Mouse (Mus musculus) gastrocnemius, adult 2 months (tissue): ENCODE measurements around the gene Slc39a3. TPM values are rescaled to one million over a fixed set of nuclear protein-coding genes. Genes with fewer than 3 reads are reported as not detected.
"Not testable (repeated sequence)": the region's sequence is repeated elsewhere in the genome, so short reads cannot be mapped to it uniquely, and the experiment has no call there.

Experiments used
- DNase-seq: peaks from one replicate; pipeline ENCODE4 v3.0.0; 2022
- H3K27ac ChIP-seq: fragments of 200-600 bp; 2 replicates; pipeline ENCODE4 v1.8.1; 2022; ENCODE audit warnings: mild to moderate bottlenecking
- H3K4me3 ChIP-seq: fragments of 200-600 bp; 2 replicates; pipeline ENCODE4 v1.8.1; 2022; ENCODE audit warnings: mild to moderate bottlenecking, moderate library complexity
- CTCF ChIP-seq: fragments of 200-600 bp; IDR thresholded peaks from 2 replicates; pipeline ENCODE4 v1.8.1; 2022; ENCODE audit warnings: antibody characterized with exemption, mild to moderate bottlenecking, moderate library complexity
- intact Hi-C: fragments of 180-260 bp; cut with DNase I; formaldehyde crosslinking; loops from one replicate; pipeline ENCODE4 v1.15.1; 2025
- total RNA-seq, 2 experiments: library from RNA; stranded (reverse); gene quantifications; 2 replicates each; pipeline ENCODE4 v1.2.3; 2021

The Slc39a3 gene
- total RNA-seq, 2 experiments from 2014 or later, result 11.6 to 16.0 TPM

GRCm38 (mm10) chr10:81062710-81063109, 25.5 kb upstream of the Slc39a3 start:
- DNase-seq, result no peak
- TF ChIP-seq CTCF, result no peak
- intact Hi-C loops, result no loop called here
- Histone ChIP-seq H3K27ac (no peak overlapping the region), H3K4me3 (no peak overlapping the region)

GRCm38 (mm10) chr10:81059603-81060543, 22.6 kb upstream of the Slc39a3 start, which contains the start of gene Sgta:
Gene Sgta (minus strand): TSS chr10:81060181.
- H3K27ac ChIP-seq, result peak within 1 kb of the TSS; percentile 96
- intact Hi-C loops, result no loop called here

GRCm38 (mm10) chr10:81058896-81059295, 21.7 kb upstream of the Slc39a3 start:
- peak overlapping the region; percentile 96 for H3K27ac ChIP-seq
- intact Hi-C loops, result no loop called here
- DNase-seq, result no peak

More at GRCm38 (mm10) chr10:81059603-81060543, 22.6 kb upstream of the Slc39a3 start, which contains the start of gene Sgta:
- DNase-seq, result peak; percentile 98
- TF ChIP-seq CTCF, result no peak
- peak within 1 kb of the TSS; percentile 85 for H3K4me3 ChIP-seq

GRCm38 (mm10) chr10:81057406-81058130, 20.3 kb upstream of the Slc39a3 start:
- no peak for DNase-seq
- H3K4me3 ChIP-seq, result 0 out of 2 replicates have a peak overlapping the region, but pooled peaks have one; percentile 9
- intact Hi-C loops, result no loop called here

More at GRCm38 (mm10) chr10:81058896-81059295, 21.7 kb upstream of the Slc39a3 start:
- H3K4me3 ChIP-seq, result peak overlapping the region; percentile 85
- TF ChIP-seq CTCF, result no peak

GRCm38 (mm10) chr10:81055802-81056340, 18.6 kb upstream of the Slc39a3 start:
- DNase-seq, intact Hi-C loops, H3K4me3 ChIP-seq: not testable (repeated sequence)
- H3K27ac ChIP-seq, result peak overlapping the region; percentile 20; the same call in 1 of the 2 replicates

More at GRCm38 (mm10) chr10:81057406-81058130, 20.3 kb upstream of the Slc39a3 start:
- H3K27ac ChIP-seq, result peak overlapping the region; percentile 46
- TF ChIP-seq CTCF, result no peak

GRCm38 (mm10) chr10:81055169-81055568, 17.9 kb upstream of the Slc39a3 start:
- no peak overlapping the region for H3K4me3 ChIP-seq
- TF ChIP-seq CTCF, result no peak
- H3K27ac ChIP-seq, result peak overlapping the region; percentile 20; the same call in 1 of the 2 replicates
- intact Hi-C loops, result no loop called here
- no peak for DNase-seq

- TF ChIP-seq CTCF, result no peak
- Histone ChIP-seq H3K4me3 (no peak overlapping the region), H3K27ac (no peak overlapping the region)
- intact Hi-C loops, result no loop called here
- no peak for DNase-seq
Observed at GRCm38 (mm10) chr10:81052577-81052976, 15.4 kb upstream of the Slc39a3 start.

GRCm38 (mm10) chr10:81051133-81051532, 13.9 kb upstream of the Slc39a3 start:
- intact Hi-C loops, result no loop called here
- Histone ChIP-seq H3K27ac (no peak overlapping the region), H3K4me3 (no peak overlapping the region)
- DNase-seq, result no peak
- TF ChIP-seq CTCF, result no peak

GRCm38 (mm10) chr10:81050645-81051044, 13.4 kb upstream of the Slc39a3 start:
- no peak for DNase-seq
- Histone ChIP-seq H3K4me3 (no peak overlapping the region), H3K27ac (no peak overlapping the region)
- TF ChIP-seq CTCF, result peak; percentile 44
- intact Hi-C loops, result no loop called here

- DNase-seq, H3K27ac ChIP-seq, intact Hi-C loops: not testable (repeated sequence)
Observed at GRCm38 (mm10) chr10:81045246-81045645, 8.0 kb upstream of the Slc39a3 start.

GRCm38 (mm10) chr10:81041458-81042175, 4.4 kb upstream of the Slc39a3 start:
- no peak overlapping the region for H3K27ac ChIP-seq
- intact Hi-C loops, result loop anchor here (1.0 to 5.0 kb wide), 2 partner anchors 25 to 39 kb away; no protein-coding TSS in a partner anchor
- peak; percentile 79 for DNase-seq

More at GRCm38 (mm10) chr10:81045246-81045645, 8.0 kb upstream of the Slc39a3 start:
- not testable (repeated sequence) for H3K4me3 ChIP-seq

GRCm38 (mm10) chr10:81036251-81036650, 975 bp downstream of the Slc39a3 start:
- peak; percentile 44 for TF ChIP-seq CTCF
- Histone ChIP-seq H3K4me3 (no peak overlapping the region), H3K27ac (no peak overlapping the region)
- no peak for DNase-seq
- intact Hi-C loops, result loop anchor here (2.0 kb wide), 1 partner anchor 19 kb away; no protein-coding TSS in a partner anchor

More at GRCm38 (mm10) chr10:81041458-81042175, 4.4 kb upstream of the Slc39a3 start:
- H3K4me3 ChIP-seq, result no peak overlapping the region
- peak; percentile 94 for TF ChIP-seq CTCF
